ENCODE assay signal across 8 mouse cellular contexts in genomic region chr5:31201042-31201741, GRCm38 (mm10). TPM values are rescaled to one million over a fixed set of nuclear protein-coding genes. Genes with fewer than 3 reads are reported as not detected.
DNase-seq lines count a peak whose midpoint lies in the region; ATAC-seq and TF ChIP-seq lines count a peak whose summit lies in the region.

No protein-coding gene starts in this region.

- ATAC-seq in kidney, embryonic 14.5 days (ENCODE audit: low FRiP score, low TSS enrichment), result no peak
- ATAC-seq in hindbrain, embryonic 12.5 days (ENCODE audit: low FRiP score), result no peak
- no peak for ATAC-seq in midbrain, embryonic 12.5 days (ENCODE audit: low FRiP score, low read depth)
- no peak for ATAC-seq in inflammation-experienced regulatory T-cells, adult 6 months

- no peak for TF ChIP-seq EP300 in MEL (IDR thresholded peaks at IDR 0.05; ENCODE audit: low read depth in 1 of 2, low read length in 2 of 2)

- peak overlapping the region; percentile 79 for H3K4me2 ChIP-seq in kidney, embryonic 14.5 days (replicated peaks; ENCODE audit: low read depth, low read length)
- H3K4me2 ChIP-seq in hindbrain, embryonic 12.5 days (replicated peaks), result peak overlapping the region; percentile 87
- H3K4me2 ChIP-seq in midbrain, embryonic 12.5 days (replicated peaks), result peak overlapping the region; percentile 85

- H3K4me1 ChIP-seq in kidney, embryonic 14.5 days (ENCODE audit: control insufficient read depth, insufficient read depth, low read length), result peaks cover 7% of the 10 kb centered on the region; the same call in 1 of the 2 replicates
- H3K4me1 ChIP-seq in MEL (ENCODE audit: control insufficient read depth in 1 of 2, insufficient read depth in 2 of 2, low read length in 2 of 2), result no peaks in the 10 kb centered on the region; a peak in 1 of 4 replicates
- peaks cover 22% of the 10 kb centered on the region for H3K4me1 ChIP-seq in hindbrain, embryonic 12.5 days
- H3K4me1 ChIP-seq in midbrain, embryonic 12.5 days, result peaks cover 20% of the 10 kb centered on the region

- peak overlapping the region; percentile 64 for H3K4me3 ChIP-seq in kidney, embryonic 14.5 days (ENCODE audit: low read length)
- peak overlapping the region; percentile 62 to 71 for H3K4me3 ChIP-seq in MEL (ENCODE audit: control insufficient read depth in 1 of 2, insufficient read depth in 1 of 2, low read depth in 2 of 2, low read length in 2 of 2)
- peak overlapping the region; percentile 74 for H3K4me3 ChIP-seq in hindbrain, embryonic 12.5 days
- peak overlapping the region; percentile 73 for H3K4me3 ChIP-seq in midbrain, embryonic 12.5 days

- H3K9me3 ChIP-seq in kidney, embryonic 14.5 days (ENCODE audit: control insufficient read depth, low read length), result peaks cover 6% of the 10 kb centered on the region
- H3K9me3 ChIP-seq in MEL (replicated peaks; ENCODE audit: insufficient read depth, low read length), result no peaks in the 10 kb centered on the region
- peaks cover 6% of the 10 kb centered on the region for H3K9me3 ChIP-seq in hindbrain, embryonic 12.5 days (replicated peaks)
- peaks cover 5% of the 10 kb centered on the region for H3K9me3 ChIP-seq in midbrain, embryonic 12.5 days

- H3K9ac ChIP-seq in kidney, embryonic 14.5 days (ENCODE audit: low read depth, low read length), result peak overlapping the region; percentile 88
- H3K9ac ChIP-seq in MEL (ENCODE audit: control insufficient read depth, low read depth, low read length, poor library complexity, severe bottlenecking), result peak overlapping the region; percentile 87
- H3K9ac ChIP-seq in hindbrain, embryonic 12.5 days, result peak overlapping the region; percentile 91
- peak overlapping the region; percentile 83 for H3K9ac ChIP-seq in midbrain, embryonic 12.5 days (replicated peaks)

- no peak for DNase-seq in kidney, adult 9 months
- DNase-seq in MEL (ENCODE audit: low read depth, low spot score), result no peak
- no peak for DNase-seq in spleen, postnatal 10 days (ENCODE audit: low spot score in 2 of 2)
- DNase-seq in right cerebral cortex, postnatal 4 days, result no peak

- H3K27ac ChIP-seq in kidney, embryonic 14.5 days (ENCODE audit: low read depth, low read length), result peak overlapping the region; percentile 70
- peak overlapping the region; percentile 74 for H3K27ac ChIP-seq in MEL (ENCODE audit: control insufficient read depth, low read depth, low read length)
- peak overlapping the region; percentile 77 for H3K27ac ChIP-seq in hindbrain, embryonic 12.5 days
- H3K27ac ChIP-seq in midbrain, embryonic 12.5 days (replicated peaks), result peak overlapping the region; percentile 83

- H3K36me3 ChIP-seq in kidney, embryonic 14.5 days (ENCODE audit: control insufficient read depth, insufficient read depth, low read length), result peaks cover 80% of the 10 kb centered on the region
- peaks cover 8 to 19% of the 10 kb centered on the region in 2 experiments for H3K36me3 ChIP-seq in MEL (ENCODE audit: control insufficient read depth in 1 of 2, insufficient read depth in 2 of 2, low read length in 2 of 2)
- peaks cover 78% of the 10 kb centered on the region for H3K36me3 ChIP-seq in hindbrain, embryonic 12.5 days
- H3K36me3 ChIP-seq in midbrain, embryonic 12.5 days, result peaks cover 79% of the 10 kb centered on the region

- TF ChIP-seq POLR2A in MEL (IDR thresholded peaks at IDR 0.05; ENCODE audit: control insufficient read depth in 1 of 2, insufficient read depth in 1 of 2, low read depth in 1 of 2, low read length in 2 of 2, poor library complexity in 1 of 2), result no peak; a peak in 2 of 4 replicates

- no peak for TF ChIP-seq CTCF in MEL (IDR thresholded peaks at IDR 0.05 in 2 of 3, conservative IDR thresholded peaks at IDR 0.05 in 1 of 3; ENCODE audit: control insufficient read depth in 1 of 3, insufficient read depth in 1 of 3, low read depth in 2 of 3, low read length in 3 of 3, poor library complexity in 1 of 3, severe bottlenecking in 1 of 3)

- H3K27me3 ChIP-seq in kidney, embryonic 14.5 days (ENCODE audit: control insufficient read depth, insufficient read depth, low read length), result no peaks in the 10 kb centered on the region
- H3K27me3 ChIP-seq in MEL (ENCODE audit: control insufficient read depth in 1 of 2, insufficient read depth in 2 of 2, low read length in 2 of 2), result no peaks in the 10 kb centered on the region
- H3K27me3 ChIP-seq in hindbrain, embryonic 12.5 days, result no peaks in the 10 kb centered on the region
- H3K27me3 ChIP-seq in midbrain, embryonic 12.5 days, result no peaks in the 10 kb centered on the region

- TF ChIP-seq RAD21 in MEL (IDR thresholded peaks at IDR 0.05; ENCODE audit: low read depth, low read length), result no peak

- peaks cover 13% of the 10 kb centered on the region for H3K79me2 ChIP-seq in MEL (ENCODE audit: control insufficient read depth, insufficient read depth, low read length, poor library complexity)

- 17% methylated on average over 13 of the region's 13 CpGs for WGBS in kidney, embryonic 14.5 days
- 21% methylated on average over 13 of the region's 13 CpGs for WGBS in hindbrain, embryonic 12.5 days
- 19% methylated on average over 13 of the region's 13 CpGs for WGBS in midbrain, embryonic 12.5 days

TF ChIP-seq in MEL, 35 proteins besides CTCF, POLR2A, EP300 and RAD21:
- TF ChIP-seq MYB (IDR thresholded peaks at IDR 0.05; ENCODE audit: low read depth, low read length), result no peak
- TF ChIP-seq MYC (IDR thresholded peaks at IDR 0.05; ENCODE audit: low read depth, low read length), result 0 out of 2 replicates have a peak, but pooled peaks have one; percentile 37
- 0 out of 2 replicates have a peak, but pooled peaks have one; percentile 8 for TF ChIP-seq TCF12 (IDR thresholded peaks at IDR 0.05; ENCODE audit: low read depth, low read length)

RNA-seq across cellular contexts. Expression of gene Zfp513, which starts 0.9 kb away (rescaled TPM):
- polyA plus RNA-seq in kidney, embryonic 14.5 days (2014; fragmentation: Nextera tagmentation; extraction: Ambion mirVana), result 6.7 and 9.0 TPM in 2 replicates
- total RNA-seq in MEL (2012; rRNA removed), result 6.0 and 7.0 TPM in 2 replicates
- polyA plus RNA-seq in MEL (2012; ENCODE audit: insufficient read depth in 1 of 2, insufficient read length in 2 of 2, low read depth in 1 of 2, low replicate concordance in 2 of 2, missing spikeins in 1 of 2), result 10 to 100 TPM in 1 of 2 experiments, not detected in 1; 15.2 TPM
- 22.9 and 24.8 TPM in 2 replicates for polyA plus RNA-seq in hindbrain, embryonic 12.5 days (2016; fragmentation: Nextera tagmentation; extraction: Ambion mirVana)
- 22.0 and 25.2 TPM in 2 replicates for polyA plus RNA-seq in midbrain, embryonic 12.5 days (2016; fragmentation: Nextera tagmentation; extraction: Ambion mirVana)
- 1 to 10 TPM; 3.5 to 6.1 (median 5.4) TPM for polyA plus RNA-seq in inflammation-experienced regulatory T-cells, adult 6 months (2017; shearing (Covaris generic))

RNA-seq across cellular contexts. Expression of gene Eif2b4, which starts 8.0 kb away (rescaled TPM):
- polyA plus RNA-seq in kidney, embryonic 14.5 days (2014; fragmentation: Nextera tagmentation; extraction: Ambion mirVana), result 60.1 and 67.3 TPM in 2 replicates
- total RNA-seq in MEL (2012; rRNA removed), result 126 and 151 TPM in 2 replicates
- polyA plus RNA-seq in MEL (2012; ENCODE audit: insufficient read depth in 1 of 2, insufficient read length in 2 of 2, low read depth in 1 of 2, low replicate concordance in 2 of 2, missing spikeins in 1 of 2), result 100 to 1,000 TPM in 1 of 2 experiments, not detected in 1; 282 TPM
- polyA plus RNA-seq in hindbrain, embryonic 12.5 days (2016; fragmentation: Nextera tagmentation; extraction: Ambion mirVana), result 63.0 and 64.4 TPM in 2 replicates
- polyA plus RNA-seq in midbrain, embryonic 12.5 days (2016; fragmentation: Nextera tagmentation; extraction: Ambion mirVana), result 65.6 and 68.0 TPM in 2 replicates
- polyA plus RNA-seq in inflammation-experienced regulatory T-cells, adult 6 months (2017; shearing (Covaris generic)), result 10 to 100 TPM; 38.7 to 45.8 (median 44.4) TPM

RNA-seq across cellular contexts. Expression of gene Snx17, which starts 8.2 kb away (rescaled TPM):
- polyA plus RNA-seq in kidney, embryonic 14.5 days (2014; fragmentation: Nextera tagmentation; extraction: Ambion mirVana), result 110 and 133 TPM in 2 replicates
- total RNA-seq in MEL (2012; rRNA removed), result 67.3 and 85.1 TPM in 2 replicates
- 10 to 100 TPM in 1 of 2 experiments, not detected in 1; 85.6 TPM for polyA plus RNA-seq in MEL (2012; ENCODE audit: insufficient read depth in 1 of 2, insufficient read length in 2 of 2, low read depth in 1 of 2, low replicate concordance in 2 of 2, missing spikeins in 1 of 2)
- polyA plus RNA-seq in hindbrain, embryonic 12.5 days (2016; fragmentation: Nextera tagmentation; extraction: Ambion mirVana), result 140 and 145 TPM in 2 replicates
- 141 and 153 TPM in 2 replicates for polyA plus RNA-seq in midbrain, embryonic 12.5 days (2016; fragmentation: Nextera tagmentation; extraction: Ambion mirVana)
- polyA plus RNA-seq in inflammation-experienced regulatory T-cells, adult 6 months (2017; shearing (Covaris generic)), result 100 to 1,000 TPM in 2 of 3 experiments, 10 to 100 TPM in 1; 96.4 to 122 (median 119) TPM

RNA-seq across cellular contexts. Expression of gene Ppm1g, which starts 19.3 kb away (rescaled TPM):
- polyA plus RNA-seq in kidney, embryonic 14.5 days (2014; fragmentation: Nextera tagmentation; extraction: Ambion mirVana), result 130 and 145 TPM in 2 replicates
- total RNA-seq in MEL (2012; rRNA removed), result 374 and 408 TPM in 2 replicates
- 100 to 1,000 TPM; 169 to 639 TPM for polyA plus RNA-seq in MEL (2012; ENCODE audit: insufficient read depth in 1 of 2, insufficient read length in 2 of 2, low read depth in 1 of 2, low replicate concordance in 2 of 2, missing spikeins in 1 of 2)
- 149 TPM in 2 replicates for polyA plus RNA-seq in hindbrain, embryonic 12.5 days (2016; fragmentation: Nextera tagmentation; extraction: Ambion mirVana)
- polyA plus RNA-seq in midbrain, embryonic 12.5 days (2016; fragmentation: Nextera tagmentation; extraction: Ambion mirVana), result 163 and 167 TPM in 2 replicates
- 10 to 100 TPM; 38.5 to 63.1 (median 49.7) TPM for polyA plus RNA-seq in inflammation-experienced regulatory T-cells, adult 6 months (2017; shearing (Covaris generic))

RNA-seq across cellular contexts. Expression of gene Gtf3c2, which starts 21.2 kb away (rescaled TPM):
- polyA plus RNA-seq in kidney, embryonic 14.5 days (2014; fragmentation: Nextera tagmentation; extraction: Ambion mirVana), result 51.6 and 85.6 TPM in 2 replicates
- 46.7 and 50.9 TPM in 2 replicates for total RNA-seq in MEL (2012; rRNA removed)
- 100 to 1,000 TPM in 1 of 2 experiments, not detected in 1; 129 TPM for polyA plus RNA-seq in MEL (2012; ENCODE audit: insufficient read depth in 1 of 2, insufficient read length in 2 of 2, low read depth in 1 of 2, low replicate concordance in 2 of 2, missing spikeins in 1 of 2)
- 86.0 and 89.2 TPM in 2 replicates for polyA plus RNA-seq in hindbrain, embryonic 12.5 days (2016; fragmentation: Nextera tagmentation; extraction: Ambion mirVana)
- 97.3 and 97.6 TPM in 2 replicates for polyA plus RNA-seq in midbrain, embryonic 12.5 days (2016; fragmentation: Nextera tagmentation; extraction: Ambion mirVana)
- 100 to 1,000 TPM in 1 of 3 experiments, 10 to 100 TPM in 2; 61.8 to 103 (median 81.3) TPM for polyA plus RNA-seq in inflammation-experienced regulatory T-cells, adult 6 months (2017; shearing (Covaris generic))
